Mouse (Mus musculus): Measurements from ENCODE around the gene Bmp3.

DNA sequence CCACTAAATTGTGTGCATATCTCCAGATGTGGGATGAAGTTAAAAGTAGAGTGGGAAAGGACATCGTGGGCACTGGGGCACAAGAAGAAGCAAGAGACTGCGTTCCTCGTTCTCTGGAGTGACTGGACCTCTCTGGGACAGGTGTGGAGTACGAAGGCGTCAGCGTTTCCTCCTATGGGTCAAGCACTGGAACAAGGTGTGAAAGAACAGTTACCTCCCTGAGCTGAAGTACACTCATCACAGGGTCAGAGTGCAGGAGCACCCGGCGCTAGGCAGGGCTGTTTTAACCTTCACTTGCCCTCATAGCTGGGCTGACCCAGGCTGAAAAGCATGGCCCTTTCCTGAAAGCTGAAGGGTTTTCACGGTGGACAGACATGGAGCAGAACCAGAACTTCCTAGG lies 20.5 kb upstream of the Bmp3 start:
- no peak for TF ChIP-seq CTCF (IDR thresholded peaks at IDR 0.05; ENCODE audit: control insufficient read depth, insufficient read depth, insufficient read length)
- TF ChIP-seq USF1 (IDR thresholded peaks at IDR 0.05; ENCODE audit: low read depth) = no peak
- no peak for TF ChIP-seq MYOD1 (IDR thresholded peaks at IDR 0.05; ENCODE audit: control insufficient read depth, insufficient read length, low read depth)
- no peak for TF ChIP-seq CEBPB (IDR thresholded peaks at IDR 0.05; ENCODE audit: low read depth)
- no peak for TF ChIP-seq MAX (IDR thresholded peaks at IDR 0.05)
- TF ChIP-seq MYOG (IDR thresholded peaks at IDR 0.05; ENCODE audit: control insufficient read depth, extremely low read depth, insufficient read length) = no peak

All from C2C12 (cell line).